Mouse (Mus musculus) B cell, adult 2 months (primary cell): ENCODE measurements at regions not wholly inside any gene's neighbourhood (a gene's known extent, or its start where the extent isn't known, plus 50 kb on each side); places are given as distances from the start of the nearest gene placed in this dataset.

ENCODE experiments used
- DNase-seq, 2 experiments: peaks; one replicate each; pipeline ENCODE4 v3.0.0; 2022

DNA sequence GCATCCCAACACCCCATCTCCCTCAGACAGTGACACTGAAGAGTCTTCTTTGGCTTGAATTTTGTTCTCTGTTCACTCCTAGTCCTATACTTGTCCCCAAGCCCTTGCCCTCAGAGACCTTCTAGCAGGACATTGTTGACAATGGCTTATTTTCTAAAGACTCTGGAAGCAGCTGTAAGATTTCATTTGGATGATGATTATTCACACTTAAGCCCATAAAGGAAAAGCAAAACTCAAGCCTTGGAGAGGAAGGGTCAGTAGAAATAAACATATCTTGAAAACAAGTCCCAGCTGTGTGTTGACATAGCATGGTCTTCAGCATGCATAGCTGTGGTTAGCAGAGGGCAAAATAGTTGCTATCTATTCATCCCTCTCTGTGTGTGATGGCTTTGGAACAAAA lies 59.9 kb upstream of the Cdh11 start:
- no peak for DNase-seq

DNA sequence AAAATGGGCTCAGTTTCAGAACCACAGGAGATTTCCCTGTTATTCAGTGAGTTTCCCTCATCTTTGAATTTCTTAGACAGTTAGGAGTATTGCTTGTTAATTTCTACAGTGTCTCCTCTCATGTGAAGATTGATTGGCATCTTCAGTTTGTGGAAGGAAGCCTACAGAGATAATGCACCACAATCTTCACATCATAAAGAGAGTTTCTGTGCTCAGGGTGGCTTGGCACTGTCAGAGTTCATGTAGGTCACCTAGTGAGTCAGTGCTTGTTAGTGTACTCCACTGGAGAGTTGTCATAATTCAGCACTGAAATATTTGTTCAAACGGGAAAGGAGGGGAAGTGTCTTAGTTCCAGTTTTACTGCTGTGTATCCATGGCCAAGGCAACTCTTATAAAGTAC lies 74.6 kb upstream of the Cdh11 start:
- no peak for DNase-seq

DNA sequence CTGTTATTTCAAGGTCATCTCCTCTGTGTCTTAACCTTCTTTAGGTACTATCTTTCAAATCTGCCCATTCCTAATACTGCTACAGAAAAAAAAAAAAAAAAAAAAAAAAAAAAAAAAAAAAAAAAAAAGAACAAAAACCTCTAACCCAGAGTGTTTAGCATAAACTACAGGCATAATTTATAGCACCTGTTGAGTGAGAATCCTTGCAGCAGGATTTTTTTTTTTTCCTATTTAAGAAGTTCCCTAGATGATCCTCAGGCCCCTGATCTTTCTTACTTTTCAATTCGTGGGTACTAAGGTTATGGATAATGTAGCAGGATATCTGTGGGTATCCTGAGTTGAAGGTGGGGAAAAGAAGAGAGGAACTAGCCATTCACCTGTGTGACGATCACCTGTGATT lies 114.1 kb upstream of the Cdh11 start:
- DNase-seq: no peak

DNA sequence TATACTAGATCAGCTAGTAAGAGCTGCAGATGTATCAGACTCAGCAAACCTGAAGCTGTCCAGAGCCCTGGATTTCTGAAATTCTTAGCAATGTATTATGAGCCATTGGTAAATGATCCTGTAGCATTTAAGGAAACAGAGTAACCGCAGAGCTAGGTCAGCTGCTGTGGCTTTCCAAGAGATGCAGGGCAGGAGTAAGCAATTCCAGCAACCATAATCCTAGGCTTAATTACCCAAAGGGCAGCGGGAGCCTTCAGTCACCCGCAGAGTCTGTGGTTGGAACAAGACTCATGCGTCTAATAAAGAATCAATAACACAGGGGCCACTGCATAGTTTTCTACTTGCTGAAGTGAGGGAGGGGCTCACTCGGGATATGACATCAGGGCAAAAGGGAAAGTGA lies 115.2 kb upstream of the Cdh11 start:
- DNase-seq: no peak

DNA sequence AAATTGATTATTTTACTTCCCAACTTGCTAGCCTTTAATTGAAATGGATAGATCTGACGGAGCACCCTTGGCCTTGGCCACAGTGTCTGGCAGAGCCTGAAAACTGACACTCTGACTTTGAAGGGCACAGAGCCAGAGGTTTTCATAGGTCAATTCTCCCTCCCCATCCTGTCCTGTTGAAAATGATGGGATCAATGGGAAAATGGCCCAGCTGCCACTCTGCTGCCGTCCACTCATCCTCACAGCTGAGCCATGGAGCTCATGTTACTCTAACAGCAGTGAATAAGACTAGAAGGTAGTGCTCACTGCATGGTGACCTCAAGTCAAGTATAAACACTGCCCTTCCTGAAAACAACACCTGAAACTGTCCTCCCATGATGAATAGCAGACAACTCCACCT lies 122.0 kb upstream of the Cdh11 start:
- DNase-seq: no peak

DNA sequence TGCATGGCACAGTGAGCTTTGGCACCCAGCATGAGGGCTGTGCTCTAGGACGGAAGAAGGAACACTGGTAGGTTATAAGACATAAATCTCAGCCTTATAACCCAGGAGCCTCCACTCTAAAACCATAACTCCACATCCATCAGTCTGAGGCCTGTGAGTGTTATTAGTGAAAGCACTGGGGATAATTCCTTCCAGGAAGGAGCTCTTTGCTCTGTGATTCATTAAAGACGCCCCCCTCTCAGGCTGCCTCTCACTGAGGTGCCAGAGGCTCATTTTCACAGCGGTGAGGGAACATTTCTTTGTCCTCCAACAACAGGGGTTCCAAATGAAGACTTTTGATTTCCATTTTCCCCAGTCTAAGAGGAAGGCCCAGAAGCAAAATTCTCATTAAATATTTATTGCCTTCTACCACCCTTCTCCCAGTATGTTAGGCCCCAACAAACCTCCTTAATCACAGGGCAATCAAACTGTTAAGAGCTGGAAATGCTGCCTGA lies 145.9 kb upstream of the Cdh11 start:
- no peak for DNase-seq

DNA sequence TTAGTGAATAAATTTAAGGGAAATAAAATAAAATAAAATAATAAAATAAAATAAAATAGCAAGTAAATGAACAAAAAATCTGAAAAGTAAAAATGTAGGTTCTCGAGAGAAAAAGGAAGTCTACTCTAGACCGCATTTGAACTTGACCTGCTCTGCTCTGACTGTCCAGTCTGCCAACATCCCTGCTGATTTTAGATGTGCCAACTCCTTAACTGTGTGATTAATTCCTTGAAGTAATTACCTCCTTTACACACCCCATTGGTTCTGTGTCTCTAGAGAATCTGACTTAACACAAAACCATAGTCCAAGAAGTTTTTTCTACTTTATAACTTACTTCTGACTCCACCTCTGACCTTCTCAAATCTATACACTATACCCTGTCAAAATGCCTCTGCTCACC lies 153.3 kb upstream of the Cdh11 start:
- no peak for DNase-seq

DNA sequence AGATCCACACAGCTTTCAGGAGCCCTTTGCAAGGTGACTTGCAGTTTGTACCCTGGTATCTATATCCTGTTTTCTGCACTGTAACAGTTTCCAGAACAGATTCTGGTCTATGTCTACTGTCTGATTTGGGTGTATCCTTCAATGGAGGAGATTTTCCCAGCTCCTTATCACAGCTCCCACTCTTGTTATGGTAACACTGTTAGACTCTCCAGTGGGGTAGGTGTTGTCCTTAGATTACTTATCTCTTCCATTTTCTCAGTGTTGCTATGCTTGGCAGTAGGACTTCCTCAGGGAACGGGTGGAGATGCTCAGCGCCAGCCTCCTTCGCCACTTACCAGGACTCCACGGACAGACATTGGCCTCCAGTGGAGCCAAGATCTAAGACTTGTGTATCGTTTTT lies 160.1 kb upstream of the Cdh11 start:
- no peak for DNase-seq

DNA sequence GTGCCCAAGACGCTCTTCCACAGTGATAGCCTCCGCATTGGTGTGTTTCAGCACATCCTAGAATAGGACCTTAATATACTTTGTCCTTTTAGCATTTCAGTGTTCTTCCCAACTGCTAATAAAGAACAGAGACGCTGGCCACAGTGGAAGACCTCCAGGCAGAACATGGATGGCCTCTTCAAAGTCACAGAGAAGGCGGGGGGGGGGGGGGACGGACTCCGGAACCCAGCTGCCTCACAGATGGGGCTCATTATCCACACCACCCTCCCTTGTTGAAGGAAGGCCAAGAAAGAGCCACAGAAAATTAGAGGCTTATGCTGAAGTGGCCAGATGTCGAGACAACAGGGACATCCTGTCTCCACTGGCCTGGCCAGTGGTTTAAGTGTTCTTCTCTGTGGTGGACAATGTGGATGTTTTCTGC lies 192.7 kb upstream of the Cdh11 start:
- no peak for DNase-seq

DNA sequence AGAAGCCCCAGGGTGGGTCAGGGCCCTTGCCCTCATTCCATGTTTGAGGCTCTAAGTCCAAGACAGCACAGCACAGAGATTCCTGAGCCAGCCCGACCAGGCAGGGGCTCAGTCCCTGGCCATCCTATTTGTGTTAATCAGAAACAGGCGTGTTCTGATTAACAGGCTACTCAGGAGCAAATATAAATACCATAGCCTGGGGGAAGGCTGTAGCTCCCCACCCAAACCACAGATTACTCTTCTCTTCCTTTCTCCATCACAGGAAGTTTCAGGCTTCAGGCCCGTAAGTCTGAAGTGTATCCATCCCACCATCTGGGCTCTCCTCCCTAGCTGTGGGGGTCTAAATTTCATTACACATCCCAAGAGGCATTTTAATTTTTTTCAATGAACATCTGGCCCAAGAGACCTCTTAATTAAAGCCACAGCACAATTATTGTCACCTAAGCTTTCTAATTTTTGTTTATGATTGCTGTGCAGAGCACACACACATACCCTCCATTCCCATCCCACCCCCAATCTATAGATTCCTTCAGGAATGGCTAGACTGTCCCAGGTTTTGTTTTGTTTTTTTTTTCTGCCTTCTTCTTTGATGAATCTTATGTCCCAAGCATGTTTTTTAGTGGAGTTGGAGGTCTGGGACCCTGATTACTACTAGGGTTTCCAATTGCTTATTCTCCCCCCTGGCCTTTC lies 197.9 kb upstream of the Cdh11 start:
- DNase-seq: no peak

DNA sequence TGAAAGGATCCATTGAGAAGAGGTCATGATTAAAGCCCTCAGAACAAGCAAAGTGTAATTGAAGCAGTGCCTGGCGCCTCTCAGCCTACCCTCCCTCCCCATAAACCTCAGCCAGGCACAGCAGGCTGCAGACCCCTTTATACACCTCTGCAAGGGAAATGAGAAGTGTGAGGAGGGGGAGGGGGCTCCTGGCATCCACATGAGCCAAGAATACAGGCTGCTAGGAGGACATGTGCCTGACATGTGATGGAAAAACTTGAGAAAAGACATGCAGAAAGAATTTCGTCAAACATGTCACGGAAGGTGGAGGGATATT lies 198.4 kb upstream of the Cdh11 start:
- DNase-seq: no peak

DNA sequence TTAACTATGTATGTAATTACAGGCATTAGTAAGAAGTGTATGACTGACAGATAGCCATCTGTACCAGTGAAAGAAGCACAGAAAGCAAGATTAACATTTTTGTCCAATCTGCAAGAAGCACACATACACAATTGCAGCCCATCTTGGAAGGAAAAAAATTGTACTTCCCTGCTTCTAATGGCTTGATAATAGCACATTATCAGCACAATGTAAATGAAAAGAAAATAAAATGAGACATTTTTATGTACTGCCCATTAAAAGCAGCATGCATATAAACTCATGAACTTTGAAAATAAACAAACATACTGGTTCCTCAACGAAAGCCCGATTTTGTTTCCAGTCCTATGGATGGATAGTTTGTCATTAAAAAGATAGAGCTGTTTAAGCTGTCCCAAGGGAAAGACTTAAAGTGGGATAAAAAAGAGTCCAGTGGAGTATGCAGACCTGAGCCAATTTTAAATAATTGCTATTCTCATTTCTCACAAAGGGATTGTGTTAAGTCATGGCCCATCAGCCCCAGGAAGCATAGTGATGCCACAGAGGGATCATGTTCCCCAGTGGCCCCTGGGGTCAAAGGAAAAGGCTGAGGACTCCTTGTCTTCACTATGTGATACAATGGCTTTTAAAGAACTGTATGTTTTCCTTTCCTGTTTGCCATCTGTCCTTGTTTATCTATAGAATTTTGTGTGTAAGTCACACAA lies 222.0 kb upstream of the Cdh11 start:
- no peak for DNase-seq

DNA sequence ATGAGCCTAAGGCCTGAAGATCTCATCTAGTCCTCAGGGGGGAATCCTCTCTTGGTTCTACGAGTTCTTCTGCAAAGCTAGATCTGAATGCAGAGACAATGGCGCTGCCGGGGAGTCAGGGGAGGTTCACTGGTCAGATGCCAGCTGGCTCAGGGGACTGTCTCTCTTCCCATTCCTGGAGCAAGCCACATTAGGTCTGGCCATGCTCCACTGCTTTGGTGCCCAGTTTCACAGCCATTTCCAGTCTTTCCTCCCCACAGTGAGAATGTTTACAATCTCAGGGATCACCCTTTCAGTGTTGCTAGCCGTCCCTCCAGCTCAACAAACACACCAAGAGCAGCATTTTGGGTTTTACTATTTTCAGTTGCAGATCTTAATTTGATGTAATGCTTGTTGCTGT lies 233.7 kb upstream of the Cdh11 start:
- no peak for DNase-seq

DNA sequence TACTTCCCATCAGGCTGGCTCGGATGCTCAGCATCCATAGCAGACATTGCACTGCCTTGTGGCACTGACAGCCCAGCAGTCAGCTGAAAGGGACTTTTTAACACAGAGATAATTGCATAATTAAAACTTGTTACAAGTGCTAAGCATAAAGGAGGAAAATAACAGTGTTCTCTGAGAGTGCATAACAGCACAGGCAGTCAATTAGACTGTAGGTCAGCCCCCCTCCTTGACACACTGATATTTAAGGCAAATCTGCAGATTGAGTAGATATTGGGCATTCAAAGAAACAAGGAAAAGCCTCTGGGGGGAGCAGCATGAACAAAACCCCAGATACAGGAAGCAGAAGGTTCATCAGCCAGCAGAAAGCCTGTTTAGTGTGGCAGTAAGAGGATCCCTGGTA lies 237.8 kb upstream of the Cdh11 start:
- no peak for DNase-seq

DNA sequence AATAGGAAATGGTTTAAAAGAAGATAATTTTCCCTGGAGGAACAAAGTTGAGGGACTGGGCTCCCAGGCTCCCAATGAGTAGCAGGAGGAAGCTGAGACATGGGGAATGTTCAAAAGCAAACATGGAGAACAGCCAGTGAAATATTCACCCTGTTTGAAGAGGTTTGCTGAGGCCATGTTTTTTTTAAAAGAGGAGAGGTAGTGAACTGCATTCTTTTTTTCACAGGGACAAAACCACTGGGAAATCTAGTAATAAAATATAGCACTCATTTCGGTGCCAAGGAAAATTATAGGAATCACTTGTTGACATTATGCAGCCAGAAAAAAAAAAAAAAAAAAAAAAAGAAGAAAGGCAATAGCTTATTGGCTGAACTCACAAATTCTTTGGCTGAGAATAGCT lies 246.3 kb upstream of the Cdh11 start:
- no peak for DNase-seq

DNA sequence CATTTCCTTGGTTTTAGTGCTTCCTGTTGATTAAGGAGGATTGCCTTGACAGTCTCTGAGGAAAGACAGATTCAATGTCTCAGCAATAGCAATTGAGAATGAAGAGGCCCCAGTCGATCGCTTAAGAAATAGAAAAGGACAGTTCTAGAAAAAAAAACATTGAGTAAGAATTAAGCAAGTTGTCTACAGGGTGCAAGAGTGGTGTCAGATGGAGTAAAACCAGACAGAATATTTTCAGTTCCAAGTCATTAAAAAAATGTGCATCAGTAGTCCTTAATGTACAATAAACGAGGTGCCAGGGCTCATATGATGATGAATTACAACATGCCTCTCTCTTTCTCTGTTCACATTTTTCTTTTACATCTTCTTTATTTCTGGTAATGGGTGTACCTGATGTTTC lies 248.5 kb upstream of the Cdh11 start:
- no peak for DNase-seq

DNA sequence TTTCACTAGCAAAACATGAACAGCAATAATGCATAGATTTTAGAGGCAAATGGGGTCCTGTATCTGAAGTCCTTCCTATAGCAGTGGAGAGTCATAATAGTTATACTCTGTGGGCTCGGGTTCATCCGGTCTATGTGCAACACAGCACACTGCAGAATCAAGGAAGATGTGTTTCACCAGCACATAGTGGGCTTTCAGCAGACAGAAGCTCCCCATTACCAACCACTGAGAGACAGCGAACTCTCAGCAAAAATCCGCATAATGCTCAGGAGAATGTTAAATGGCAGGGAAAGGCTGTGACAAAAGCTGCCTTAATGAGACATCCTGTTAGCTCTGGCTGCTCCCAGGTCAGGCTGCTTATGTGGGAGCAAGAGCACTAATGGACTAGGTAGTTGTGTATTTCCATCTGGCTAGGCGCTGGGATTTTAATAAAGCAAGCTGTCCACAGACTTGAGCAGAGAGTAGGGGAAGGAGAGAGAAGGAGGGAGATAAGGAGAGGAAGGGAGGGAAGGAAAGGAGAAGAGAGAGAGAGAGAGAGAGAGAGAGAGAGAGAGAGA lies 286.7 kb upstream of the Cdh11 start:
- no peak for DNase-seq

DNA sequence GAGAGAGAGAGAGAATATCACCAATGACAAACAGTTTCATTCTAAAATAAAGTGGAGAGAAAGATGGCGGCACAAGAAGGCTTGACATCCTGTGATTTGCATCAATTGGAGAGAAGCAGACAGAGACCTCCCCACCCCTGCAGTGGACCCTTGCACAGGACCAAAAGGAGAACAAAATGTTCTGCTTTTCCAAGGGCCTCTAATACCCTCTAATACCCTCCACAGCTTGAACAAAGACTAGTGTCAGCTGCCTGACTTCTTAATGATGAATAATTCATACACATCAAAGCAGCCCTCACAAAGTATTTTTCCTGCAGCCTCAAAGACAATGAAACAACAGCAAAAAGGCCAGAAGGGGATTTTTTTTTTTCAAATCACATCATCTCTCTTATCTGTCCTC lies 287.2 kb upstream of the Cdh11 start:
- DNase-seq: no peak

DNA sequence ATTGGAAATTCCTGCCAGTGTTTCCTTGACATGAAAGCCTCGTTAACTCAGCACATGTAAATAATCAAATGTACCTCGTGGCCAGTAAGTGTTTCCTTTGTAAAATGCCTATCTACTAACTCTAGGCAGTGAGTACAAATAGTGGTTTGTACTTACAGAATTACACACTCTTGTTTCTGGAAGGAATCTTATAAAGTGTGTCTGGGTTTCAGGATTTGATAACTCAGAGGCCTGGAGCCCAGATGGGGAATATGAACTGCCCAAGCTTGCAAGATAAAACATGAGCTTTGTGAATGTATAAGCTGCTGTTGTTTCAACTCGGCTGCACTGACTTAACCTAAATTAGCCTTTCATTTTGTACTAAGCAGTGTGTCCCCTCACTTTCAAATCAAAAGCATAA lies 293.1 kb upstream of the Cdh11 start:
- DNase-seq: no peak

DNA sequence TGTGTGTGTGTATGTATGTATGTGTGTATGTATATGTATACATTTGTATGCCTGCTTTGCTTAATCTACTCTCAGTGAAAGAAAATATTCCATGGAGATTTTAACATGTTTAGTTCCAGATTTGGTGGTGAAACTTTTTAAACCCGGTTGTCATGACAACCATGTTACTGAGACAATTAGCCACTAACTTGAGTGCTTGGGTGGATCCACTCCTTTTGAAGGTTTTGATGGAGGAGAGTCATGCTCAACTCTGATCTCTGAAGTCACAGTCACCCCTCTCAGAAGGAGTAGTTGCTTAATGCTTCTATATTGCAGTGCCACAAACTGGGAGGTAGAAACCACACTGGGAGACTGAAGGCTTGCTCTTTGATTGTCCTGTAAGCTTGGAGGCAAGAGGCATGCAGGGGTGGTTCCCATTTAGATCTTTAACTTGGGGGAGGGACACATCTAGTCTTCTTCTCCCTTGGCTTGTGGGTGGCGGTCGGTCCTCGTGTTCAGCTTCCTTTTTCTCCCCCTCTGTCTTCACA lies 301.6 kb upstream of the Cdh11 start:
- DNase-seq: no peak

DNA sequence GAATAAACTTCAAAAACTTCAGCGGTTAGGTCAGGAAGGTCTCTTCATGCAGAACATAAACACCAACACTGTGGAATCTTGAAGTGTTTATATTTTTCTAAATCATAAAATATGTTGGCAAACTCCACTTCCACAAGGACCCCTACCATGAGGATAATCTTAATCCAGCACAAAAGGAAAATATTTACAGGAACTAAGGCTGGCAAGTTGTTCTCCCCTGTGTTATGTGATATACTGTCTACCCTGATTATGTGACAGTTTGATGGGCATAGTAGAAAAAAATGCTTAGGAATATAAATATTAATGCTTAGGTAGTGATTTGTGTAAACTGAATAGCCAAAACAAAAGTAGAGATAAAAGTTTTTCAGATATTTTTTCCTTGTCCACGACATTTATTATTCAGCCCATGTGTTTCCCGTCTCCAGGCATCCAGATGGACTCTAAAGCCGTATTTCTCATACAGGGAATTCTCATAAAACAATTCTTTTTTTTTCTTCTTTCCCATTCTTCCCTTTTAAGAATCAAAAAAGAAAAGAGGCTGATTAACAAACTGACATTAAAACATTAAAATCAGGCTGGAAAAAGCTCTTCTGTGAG lies 311.2 kb upstream of the Cdh11 start:
- DNase-seq: no peak

DNA sequence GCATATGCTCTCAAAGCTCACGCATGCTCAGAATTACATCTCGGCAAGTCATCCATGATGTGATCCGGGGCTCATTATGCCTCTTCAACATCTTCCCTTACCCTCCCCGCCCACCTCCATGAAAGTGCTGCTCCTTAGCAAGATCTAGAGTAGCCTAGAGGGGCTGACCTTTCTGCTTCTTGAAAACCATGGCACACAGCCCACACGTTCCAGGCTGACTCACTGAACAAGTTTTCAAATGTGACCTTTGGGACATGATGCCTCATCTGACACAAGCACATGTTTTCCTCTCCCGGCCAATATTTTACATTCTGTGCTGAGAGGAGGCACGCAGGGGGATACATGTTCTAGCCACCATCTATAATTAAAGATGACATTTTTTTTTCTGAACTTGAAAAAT lies 340.1 kb upstream of the Cdh11 start:
- DNase-seq: no peak

DNA sequence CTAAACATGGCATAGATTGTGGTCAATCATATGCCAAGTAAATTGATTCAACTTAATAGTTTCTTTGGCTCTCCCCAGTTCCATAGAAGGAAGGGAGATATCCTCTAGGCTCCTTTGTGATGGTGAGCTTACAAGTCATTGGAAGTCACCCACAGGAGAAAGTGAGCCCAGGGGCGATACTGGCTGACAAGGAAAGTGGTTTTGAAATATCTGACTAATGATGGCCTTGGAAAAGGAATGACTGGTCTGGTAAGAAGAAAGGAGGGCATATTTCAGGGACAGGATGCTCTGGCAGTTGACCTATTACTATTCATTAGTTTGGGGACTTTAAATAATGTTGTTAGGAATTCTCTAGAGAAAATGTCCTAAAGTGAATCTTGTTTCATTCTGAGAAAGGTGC lies 352.7 kb upstream of the Cdh11 start:
- no peak for DNase-seq

DNA sequence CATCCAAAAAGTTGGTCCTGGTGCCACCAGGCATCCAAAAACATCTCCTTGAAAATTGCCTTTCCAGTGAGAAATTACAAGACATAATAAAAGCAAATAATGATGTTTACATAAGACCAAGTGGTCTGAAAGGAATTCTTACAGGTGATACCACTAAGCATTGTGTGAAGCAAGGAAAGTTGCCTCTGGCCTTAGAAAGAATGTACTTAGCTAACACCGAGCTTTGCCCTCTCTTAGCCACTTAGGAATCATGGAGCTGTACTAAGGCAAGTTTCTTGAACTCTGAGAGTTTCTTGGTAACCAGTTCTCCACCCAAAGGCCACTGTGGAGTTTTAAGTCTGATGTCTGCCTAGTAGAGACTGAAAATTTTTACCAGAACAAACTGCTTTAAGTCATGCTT lies 359.4 kb upstream of the Cdh11 start:
- DNase-seq: no peak
